Mouse (Mus musculus): ENCODE measurements around the gene Bbs4. TPM values are rescaled to one million over a fixed set of nuclear protein-coding genes. Genes with fewer than 3 reads are reported as not detected.
"Not testable (repeated sequence)": the region's sequence is repeated elsewhere in the genome, so short reads cannot be mapped to it uniquely, and the experiment has no call there.

Bbs4 gene
- total RNA-seq (2015; ENCODE audit: low replicate concordance) (5.9 TPM in 1 of 2 replicates, not detected in the other), total RNA-seq (2017; ENCODE audit: low replicate concordance) (0.45 and 0.64 TPM in 2 replicates)

DNA sequence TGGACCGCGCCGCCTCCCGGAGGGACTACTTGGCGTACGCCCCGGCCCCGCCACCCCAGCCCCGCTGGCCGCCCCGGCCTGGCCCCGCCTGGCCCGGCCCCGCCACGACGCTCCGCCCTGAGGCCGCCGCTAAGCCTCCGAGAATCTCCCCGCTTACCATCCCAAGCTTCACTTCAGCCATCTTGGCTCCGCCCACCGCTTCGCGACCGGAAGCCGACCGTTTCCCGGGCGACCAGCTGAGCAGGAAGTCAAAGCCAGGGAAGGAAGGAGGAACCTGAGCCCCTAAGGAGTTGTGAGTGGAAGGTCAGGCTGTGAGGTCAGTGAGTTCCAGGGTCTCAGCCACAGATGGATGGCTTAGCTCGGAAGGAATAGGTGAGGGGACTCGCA lies at the start of gene Bbs4:
Gene Bbs4 (minus strand): TSS at position 256 of the 387 bp plus-strand sequence.
- peak; percentile 100 for ATAC-seq (replicated peaks; ENCODE audit: low FRiP score, poor library complexity, severe bottlenecking)

DNA sequence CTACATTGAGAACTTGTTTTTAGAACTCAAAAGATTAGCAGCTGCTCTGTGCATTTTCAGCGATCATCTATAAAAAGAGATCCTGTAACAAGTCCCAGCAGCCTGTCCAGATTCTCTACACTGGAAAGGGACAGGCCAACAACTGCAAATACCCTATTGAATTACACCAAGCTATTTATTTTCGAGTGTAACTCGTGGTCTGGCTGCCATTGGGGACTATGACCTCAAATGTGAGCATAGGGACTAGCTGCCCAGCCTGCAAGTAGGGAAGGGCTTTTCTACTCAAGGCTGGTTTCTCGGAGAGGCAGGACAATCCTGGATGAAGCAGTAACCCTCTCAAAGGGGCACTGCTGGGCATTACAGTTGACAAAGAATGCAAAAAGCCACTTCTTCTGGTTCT lies 35.8 kb upstream of the Bbs4 start:
- ATAC-seq (replicated peaks; ENCODE audit: low FRiP score, poor library complexity, severe bottlenecking): no peak

DNA sequence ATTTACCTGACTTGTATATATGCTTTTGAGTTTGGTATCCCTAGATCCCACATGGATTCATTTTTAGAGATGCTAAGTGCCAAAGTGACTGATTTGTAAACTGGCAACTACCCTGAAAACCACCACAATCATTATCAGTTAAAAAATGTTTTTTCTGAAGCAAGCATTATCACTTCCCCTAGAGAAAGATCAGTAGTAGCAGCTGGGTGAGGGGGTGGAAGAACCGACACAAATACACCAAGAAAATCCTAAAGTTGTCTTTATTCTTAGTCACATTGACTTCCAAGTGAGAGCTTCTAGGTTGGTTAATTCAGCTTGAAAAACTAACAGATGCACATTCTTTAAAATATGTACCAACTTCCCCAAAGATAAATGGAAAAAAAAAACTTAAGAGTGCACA lies 35.0 kb upstream of the Bbs4 start:
- no peak for ATAC-seq (replicated peaks; ENCODE audit: low FRiP score, poor library complexity, severe bottlenecking)

DNA sequence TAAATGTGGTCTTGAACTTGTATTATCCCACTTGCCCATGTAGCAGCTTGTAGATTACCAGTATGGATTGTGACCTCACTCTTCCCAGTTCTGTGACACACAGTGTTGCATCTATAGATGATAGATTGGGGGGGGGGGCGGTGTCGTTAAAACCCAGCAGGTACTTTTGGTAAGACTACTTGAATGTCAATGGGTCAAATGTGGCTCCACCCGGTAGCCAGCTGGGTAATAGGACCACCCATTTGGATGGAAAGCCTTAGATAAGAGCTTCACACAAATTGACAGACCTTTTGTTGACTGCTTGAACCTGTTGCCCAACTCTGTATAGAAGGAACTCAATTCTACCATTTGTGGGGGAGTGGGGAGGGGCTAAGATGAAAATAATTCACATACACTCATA lies 34.2 kb upstream of the Bbs4 start:
- ATAC-seq (replicated peaks; ENCODE audit: low FRiP score, poor library complexity, severe bottlenecking): no peak

DNA sequence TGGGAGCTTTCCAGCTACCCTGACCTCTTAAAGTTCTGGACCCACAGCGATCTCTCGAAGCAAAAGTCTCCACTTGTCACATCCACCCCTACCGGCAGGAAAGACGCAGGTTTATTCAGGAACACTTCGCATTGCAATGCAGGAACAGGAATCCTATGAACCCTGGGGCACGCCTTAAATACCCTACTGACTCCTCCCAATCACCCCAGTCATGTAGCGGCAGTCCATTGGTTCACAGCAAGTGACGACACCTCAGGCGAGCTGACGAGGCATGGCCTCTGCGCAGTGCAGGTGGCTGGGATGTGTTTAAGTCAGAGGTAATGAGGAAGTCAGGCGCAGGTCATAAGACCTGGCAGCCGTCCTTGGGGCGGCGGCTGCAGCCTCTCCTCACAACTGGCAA lies 22.3 kb upstream of the Bbs4 start:
- no peak for ATAC-seq (replicated peaks; ENCODE audit: low FRiP score, poor library complexity, severe bottlenecking)

DNA sequence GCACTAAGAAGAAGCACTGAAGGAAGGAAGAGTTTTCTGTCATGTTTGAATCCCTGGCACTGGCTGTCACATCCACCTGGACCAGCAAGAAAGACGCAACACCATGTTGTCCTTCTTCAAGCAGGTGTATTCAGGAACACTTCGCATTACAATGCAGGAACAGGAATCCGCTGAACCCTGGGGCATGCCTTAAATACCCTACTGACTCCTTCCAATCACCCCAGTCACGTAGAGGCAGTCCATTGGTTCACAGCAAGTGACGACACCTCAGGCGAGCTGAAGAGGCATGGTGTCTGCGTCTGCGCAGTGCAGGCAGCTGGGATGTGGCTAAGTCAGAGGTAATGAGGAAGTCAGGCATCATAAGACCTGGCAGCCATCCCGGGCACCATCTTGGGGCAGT lies 16.3 kb upstream of the Bbs4 start:
- ATAC-seq (replicated peaks; ENCODE audit: low FRiP score, poor library complexity, severe bottlenecking): no peak

DNA sequence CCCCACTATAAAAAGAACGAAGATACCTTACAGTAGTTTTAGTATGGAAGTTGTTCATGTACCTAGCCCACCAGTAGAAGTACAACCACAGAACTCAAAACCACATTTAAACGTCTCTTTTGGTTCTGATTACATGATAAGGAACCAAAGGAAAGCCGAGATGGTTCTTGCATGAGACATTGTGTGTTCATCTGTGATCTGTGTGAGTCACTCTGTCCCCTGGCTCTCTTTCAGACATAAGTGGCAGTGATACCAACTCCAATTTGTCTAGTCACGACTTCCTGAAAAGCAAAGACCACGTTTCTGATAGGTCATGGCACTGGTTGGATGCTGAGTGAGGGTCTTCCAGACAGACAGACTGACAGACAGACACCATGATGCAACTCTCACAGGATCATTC lies 15.9 kb upstream of the Bbs4 start:
- ATAC-seq (replicated peaks; ENCODE audit: low FRiP score, poor library complexity, severe bottlenecking): no peak

DNA sequence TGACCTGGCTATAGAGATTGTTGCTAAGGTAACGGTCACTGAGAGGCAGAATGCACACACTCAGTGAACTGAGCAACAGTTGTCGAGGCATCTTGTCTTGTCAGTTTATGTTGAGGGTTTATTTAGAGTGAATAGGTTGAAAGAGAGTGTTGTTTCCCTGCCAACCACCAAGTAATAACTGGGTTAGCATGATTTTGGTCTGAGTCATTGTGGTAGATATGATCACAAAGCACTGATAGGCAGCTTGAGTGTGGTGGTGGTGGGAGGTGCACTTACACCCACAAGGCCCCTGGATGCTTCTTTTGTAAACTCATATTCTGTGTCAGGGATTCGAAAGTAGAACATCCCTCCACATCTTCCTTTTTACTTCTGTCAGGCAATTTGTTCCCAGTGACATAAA lies 7.2 kb upstream of the Bbs4 start:
- not testable (repeated sequence) for ATAC-seq (replicated peaks; ENCODE audit: low FRiP score, poor library complexity, severe bottlenecking)

DNA sequence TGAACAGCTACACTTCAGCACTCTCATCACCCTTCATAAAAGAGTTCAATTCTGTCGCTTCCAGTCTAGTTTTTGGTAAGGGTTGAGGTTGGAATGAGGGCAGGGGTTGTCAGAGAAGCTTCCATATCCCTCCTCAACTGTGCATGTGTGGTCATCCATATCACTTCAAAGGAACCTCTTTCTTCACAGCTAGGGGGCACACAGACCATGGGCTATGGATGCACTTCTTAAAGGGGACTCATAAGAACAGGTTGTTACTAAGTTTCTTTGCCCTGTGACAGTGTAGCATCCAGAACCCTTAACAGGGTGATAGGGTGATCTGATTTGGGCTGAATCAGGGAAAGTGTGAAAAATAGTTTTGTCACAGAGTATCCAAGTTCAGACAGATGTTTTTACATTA lies 4.7 kb upstream of the Bbs4 start:
- not testable (repeated sequence) for ATAC-seq (replicated peaks; ENCODE audit: low FRiP score, poor library complexity, severe bottlenecking)

DNA sequence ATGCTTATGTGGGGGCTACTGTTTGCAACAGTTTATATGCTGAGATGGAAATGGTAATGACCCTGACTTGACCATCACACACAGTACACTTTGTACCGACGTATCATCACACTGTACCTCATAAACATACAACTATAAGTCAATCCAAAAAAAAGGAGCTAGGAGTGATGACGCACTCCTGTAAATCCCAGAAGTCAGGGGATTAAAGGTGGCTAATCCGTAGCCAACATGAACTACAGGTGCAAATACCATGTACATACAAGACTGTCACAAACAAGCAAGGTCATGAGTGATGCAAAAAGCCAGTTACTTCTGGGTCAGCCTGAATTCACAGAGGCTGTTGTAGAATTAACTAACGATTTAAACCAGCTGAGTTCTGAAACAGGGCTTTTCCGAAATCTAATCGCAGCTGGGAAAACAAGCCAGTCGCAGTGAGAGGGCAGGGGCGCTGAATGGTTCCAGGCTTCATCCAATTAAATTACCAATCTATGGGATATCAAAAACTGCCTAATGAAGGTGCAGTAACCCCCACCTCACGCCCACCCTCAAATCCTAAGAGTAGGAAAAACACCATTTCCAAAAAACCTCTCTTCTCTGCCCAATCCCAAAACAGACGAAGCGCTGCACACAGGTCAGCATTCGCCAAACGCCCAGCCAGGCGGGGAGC lies 589 bp downstream of the Bbs4 start:
- ATAC-seq (replicated peaks; ENCODE audit: low FRiP score, poor library complexity, severe bottlenecking): no peak

DNA sequence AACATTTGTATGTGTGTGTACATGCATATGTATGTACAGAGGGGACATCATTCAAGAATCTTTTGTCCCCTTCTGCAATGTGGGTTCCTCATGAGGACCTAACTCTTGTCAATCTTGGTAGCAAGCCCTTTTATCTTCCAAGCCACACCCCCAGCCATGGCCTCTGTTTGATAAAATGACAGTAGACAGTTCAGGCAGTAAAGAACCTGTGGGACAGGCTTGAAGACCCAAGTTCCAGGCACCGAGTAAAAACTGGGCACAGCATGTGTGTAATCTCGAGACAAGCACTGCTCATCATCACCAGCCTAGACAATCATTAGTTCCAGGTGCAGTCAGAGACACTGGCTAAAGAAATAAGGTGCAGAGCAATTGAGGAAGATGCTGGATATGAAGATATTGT lies 7.1 kb downstream of the Bbs4 start:
- no peak for ATAC-seq (replicated peaks; ENCODE audit: low FRiP score, poor library complexity, severe bottlenecking)

DNA sequence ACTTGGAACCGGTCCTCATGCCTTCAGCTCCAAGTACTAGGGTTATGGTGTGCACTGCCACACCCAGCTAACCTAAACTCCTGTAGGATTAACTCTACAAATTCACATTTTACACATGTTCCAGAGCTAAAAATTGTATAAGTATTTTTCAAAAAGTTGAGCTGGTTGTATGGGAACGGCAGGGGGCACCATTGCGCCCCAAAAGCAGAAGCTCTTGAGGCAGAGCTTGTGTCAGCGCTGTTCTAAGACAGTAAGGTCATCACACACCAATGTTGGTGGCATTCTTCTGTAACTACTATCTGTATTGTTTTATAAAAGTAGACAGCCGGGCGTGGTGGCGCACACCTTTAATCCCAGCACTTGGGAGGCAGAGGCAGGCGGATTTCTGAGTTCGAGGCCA lies 13.3 kb downstream of the Bbs4 start:
- no peak for ATAC-seq (replicated peaks; ENCODE audit: low FRiP score, poor library complexity, severe bottlenecking)

DNA sequence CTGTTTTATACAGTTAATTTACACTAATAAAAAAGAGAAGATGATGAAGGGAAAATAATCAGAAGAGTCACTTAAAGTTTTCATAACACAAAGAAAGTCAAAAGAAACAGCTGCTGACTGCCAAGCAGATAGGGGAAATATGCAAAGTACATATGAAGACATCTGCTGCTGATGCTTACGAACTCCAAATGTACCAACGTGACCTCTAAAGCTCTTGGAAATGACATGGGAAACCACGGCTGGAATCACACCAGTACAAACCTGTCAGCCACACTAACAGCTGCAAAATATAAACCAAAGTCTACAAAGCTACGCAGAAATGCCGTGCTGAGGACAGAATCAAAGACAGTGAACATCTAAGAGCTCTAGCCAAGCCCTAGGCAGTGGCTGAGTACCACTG lies 14.2 kb downstream of the Bbs4 start:
- no peak for ATAC-seq (replicated peaks; ENCODE audit: low FRiP score, poor library complexity, severe bottlenecking)

DNA sequence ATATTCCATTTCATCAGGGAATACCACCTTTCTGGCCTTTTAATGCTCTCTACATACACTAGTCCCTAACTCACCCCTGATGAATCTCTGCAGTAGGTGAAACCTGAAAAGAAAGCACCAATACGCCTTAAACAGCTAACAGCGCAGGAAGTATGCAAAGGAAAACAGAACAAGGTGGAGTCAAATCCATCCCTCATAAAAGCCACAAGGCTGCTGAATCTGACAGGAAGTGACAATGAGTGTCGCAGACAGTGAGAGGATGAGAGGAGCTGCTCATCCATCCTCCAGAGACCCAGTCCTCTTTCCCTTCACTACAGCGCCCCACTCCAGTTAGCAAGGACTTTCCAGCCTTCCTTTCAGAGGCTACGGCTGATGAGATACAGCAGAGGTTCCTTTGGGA lies 14.9 kb downstream of the Bbs4 start:
- ATAC-seq (replicated peaks; ENCODE audit: low FRiP score, poor library complexity, severe bottlenecking): no peak

DNA sequence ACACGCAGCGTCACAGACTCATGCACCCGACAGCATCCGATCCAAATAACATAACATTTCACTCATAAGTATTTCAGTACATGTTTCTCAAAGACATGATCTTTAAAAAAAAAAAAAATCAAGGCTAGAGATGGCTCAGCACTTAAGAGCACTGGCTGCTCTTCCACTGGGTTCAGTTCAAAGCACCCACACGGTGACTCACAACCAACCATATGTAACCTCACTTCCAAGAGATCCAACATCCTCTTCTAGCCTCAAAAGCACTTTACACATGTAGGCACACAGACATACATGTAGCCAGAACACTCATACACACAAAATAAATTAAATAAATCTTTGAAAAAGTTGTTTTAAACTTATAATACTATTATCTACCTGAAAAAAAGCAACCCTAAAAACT lies 15.4 kb downstream of the Bbs4 start:
- no peak for ATAC-seq (replicated peaks; ENCODE audit: low FRiP score, poor library complexity, severe bottlenecking)

DNA sequence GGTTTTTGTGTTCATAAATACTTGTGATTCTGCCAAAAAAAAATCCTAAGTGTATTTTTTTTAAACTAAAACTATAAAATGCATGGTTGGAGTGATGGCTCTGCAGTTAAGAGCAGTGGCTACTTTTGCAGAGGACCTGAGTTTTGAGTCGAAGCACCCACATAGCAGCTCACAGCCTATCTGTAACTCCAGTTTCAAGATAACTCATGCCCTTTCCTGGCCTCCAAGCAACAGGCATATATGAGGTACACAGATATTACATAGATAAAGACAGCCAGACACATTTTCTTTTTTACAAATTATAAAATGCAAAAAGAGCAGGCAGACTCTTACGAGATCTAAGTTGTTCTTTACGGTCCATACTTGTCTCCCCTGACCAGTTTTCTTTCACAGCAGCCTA lies 16.8 kb downstream of the Bbs4 start:
- no peak for ATAC-seq (replicated peaks; ENCODE audit: low FRiP score, poor library complexity, severe bottlenecking)

DNA sequence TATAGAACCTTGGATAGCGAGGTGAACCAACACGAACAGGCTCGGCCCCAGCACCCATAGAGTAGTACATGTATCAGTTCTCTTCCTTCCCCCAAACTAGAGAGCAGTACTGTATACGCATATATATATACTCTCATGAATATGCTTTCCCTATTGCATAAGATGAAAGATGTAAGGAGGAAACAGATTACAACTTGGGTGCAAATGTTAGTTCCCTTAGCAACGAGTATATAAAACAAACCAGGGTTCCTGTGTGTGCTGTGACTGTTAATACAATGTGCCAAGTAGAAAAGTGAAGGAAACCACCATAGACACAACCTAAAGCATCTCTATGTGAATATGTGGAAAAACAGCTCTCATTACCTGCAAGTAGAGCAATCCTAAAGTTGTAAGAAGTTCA lies 23.3 kb downstream of the Bbs4 start:
- ATAC-seq (replicated peaks; ENCODE audit: low FRiP score, poor library complexity, severe bottlenecking): no peak

DNA sequence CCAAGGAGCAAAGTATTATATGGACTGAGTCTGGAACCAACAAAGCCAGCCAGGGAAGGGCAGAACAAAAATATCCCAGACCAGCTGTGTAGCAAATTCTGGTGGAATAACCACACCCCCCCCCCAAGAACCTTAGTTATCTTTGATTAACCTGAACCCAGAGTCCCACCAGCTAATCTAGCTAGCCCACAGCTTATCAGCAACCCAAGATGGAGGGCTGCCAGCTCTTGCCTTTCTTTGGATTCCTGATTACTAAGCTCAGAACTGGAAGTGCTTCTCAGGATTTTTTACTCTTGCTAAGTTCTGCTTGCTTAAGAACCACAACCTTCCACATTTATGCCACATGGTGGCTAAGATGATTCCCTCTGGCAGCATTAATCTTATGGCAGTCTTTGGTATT lies 29.0 kb downstream of the Bbs4 start:
- no peak for ATAC-seq (replicated peaks; ENCODE audit: low FRiP score, poor library complexity, severe bottlenecking)

DNA sequence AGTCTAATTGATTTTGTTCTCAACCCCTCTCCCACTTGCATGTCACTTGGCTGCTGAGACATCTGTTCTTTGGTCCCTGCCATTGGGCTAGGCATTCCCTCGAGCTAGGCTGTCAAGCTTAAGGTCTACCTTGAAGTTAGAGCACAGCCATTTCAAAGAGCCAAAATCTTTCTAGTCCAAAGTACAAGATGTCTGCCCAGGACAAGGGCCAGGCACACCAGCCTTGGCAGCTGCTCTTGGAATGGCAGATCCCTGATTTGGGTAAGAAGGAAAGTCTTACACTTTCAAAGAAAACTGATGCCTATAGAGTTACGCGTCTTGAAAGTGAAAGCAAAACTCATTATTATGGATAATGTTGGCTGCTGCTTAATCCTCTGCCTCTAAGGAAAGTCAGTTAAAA lies 37.1 kb downstream of the Bbs4 start:
- ATAC-seq (replicated peaks; ENCODE audit: low FRiP score, poor library complexity, severe bottlenecking): no peak

DNA sequence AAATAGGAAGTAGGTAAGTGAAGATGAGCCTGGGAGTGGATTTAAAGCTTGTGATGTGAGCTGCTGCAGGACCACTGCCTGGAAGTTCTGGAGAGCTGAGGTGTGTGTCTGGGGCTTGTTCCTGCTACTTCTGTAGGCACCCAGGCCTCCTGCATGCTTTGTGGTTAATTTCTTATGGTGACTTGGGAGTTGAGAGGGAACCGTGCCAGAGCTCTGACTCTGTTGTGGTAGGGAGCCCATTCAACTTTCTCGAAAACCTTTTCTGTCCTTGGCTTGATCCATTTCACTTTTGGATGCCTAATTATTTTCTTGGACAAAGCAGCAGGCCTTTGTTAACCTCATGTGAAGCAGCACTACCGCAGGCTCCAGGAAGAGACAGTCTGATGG lies 42.0 kb downstream of the Bbs4 start:
- ATAC-seq (replicated peaks; ENCODE audit: low FRiP score, poor library complexity, severe bottlenecking): no peak

DNA sequence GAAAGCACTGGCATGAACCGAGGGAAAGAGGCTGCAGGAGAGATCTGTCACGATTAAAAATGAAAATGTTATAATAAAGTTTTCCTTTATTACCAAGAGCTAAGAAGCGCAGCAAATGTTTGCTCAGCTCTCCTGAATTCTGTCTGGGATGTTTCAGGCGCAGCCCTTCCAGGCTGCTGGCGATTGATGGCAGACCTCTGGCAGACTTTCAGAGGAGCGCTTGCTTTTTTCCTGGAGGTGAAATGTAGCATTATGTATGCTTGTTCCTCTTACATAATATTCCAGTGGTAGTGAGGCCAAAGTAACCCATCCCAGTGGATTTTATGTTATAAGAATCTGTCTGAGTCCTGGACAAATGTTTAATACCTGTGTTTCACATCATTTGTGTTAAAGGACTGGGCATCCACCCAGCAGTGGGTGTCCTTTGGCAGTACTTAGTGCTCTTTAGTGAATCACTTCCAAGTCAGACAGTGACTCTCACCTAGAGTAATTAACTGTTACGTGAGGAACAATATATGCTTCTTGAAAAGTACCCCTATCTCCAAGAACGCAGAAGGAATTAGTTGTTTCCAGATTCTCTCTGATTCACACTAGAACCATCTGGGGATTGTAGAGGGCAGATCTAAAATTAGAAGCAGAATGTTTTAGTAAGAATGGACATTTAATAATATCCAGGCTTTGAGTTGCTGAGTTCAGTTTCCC lies 42.6 kb downstream of the Bbs4 start:
- no peak for ATAC-seq (replicated peaks; ENCODE audit: low FRiP score, poor library complexity, severe bottlenecking)

DNA sequence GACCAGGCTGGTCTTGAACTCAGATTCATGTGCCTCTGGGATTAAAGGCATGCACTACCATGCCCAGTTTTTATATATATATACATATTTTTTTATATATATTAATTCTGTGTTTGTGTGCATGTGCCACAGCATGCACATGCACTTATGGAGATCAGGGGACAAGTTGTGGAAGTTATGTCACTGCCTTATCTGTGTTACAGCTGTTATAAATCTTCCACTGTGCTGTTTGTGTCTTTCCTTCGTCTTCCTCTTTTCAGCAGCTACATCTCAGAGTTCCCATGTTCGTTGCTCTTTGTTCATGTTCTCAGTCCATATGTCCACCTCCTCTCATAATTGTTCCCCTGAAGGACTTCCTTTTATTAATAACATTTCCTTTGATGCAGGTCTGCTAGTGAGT lies 45.4 kb downstream of the Bbs4 start:
- ATAC-seq (replicated peaks; ENCODE audit: low FRiP score, poor library complexity, severe bottlenecking): no peak

Measured in erythroid progenitor cell, adult 5-6 weeks (primary cell).